Mouse (Mus musculus) stomach, embryonic 16.5 days (tissue): ENCODE measurements around the gene Gm10220. TPM values are rescaled to one million over a fixed set of nuclear protein-coding genes. Genes with fewer than 3 reads are reported as not detected.

Experiments
- ATAC-seq: fragments of 200-750 bp; cut with Nextera tagmentation; 2 replicates; pipeline ENCODE4 v1.8.0; 2017; ENCODE audit warnings: moderate number of reproducible peaks, moderate TSS enrichment; ENCODE audit not compliant: insufficient read depth, low FRiP score
- H3K27ac ChIP-seq: fragments of 300-500 bp; sonication (generic); 2 replicates; pipeline ENCODE4 v1.5.1; 2014; ENCODE audit warnings: low read length
- H3K27me3 ChIP-seq: fragments of 300-500 bp; sonication (generic); 2 replicates; pipeline ENCODE4 v1.6.1; 2014; ENCODE audit warnings: low read length, control low read depth, mixed read lengths; ENCODE audit not compliant: control insufficient read depth, insufficient read depth
- H3K36me3 ChIP-seq: fragments of 300-500 bp; sonication (generic); 2 replicates; pipeline ENCODE4 v1.6.1; 2014; ENCODE audit warnings: low read length; ENCODE audit not compliant: control insufficient read depth, insufficient read depth
- H3K4me1 ChIP-seq: fragments of 300-500 bp; sonication (generic); 2 replicates; pipeline ENCODE4 v1.6.1; 2014; ENCODE audit warnings: low read length, control low read depth, mixed read lengths; ENCODE audit not compliant: control insufficient read depth, insufficient read depth
- H3K4me2 ChIP-seq: fragments of 300-500 bp; sonication (generic); 2 replicates; pipeline ENCODE4 v1.6.1; 2014; ENCODE audit warnings: low read depth, low read length, mixed read lengths
- H3K4me3 ChIP-seq: fragments of 300-500 bp; sonication (generic); replicated peaks from 2 replicates; pipeline ENCODE4 v1.5.1; 2014; ENCODE audit warnings: mild to moderate bottlenecking, low read length
- H3K9ac ChIP-seq: fragments of 300-500 bp; sonication (generic); 2 replicates; pipeline ENCODE4 v1.6.1; 2014; ENCODE audit warnings: low read length
- H3K9me3 ChIP-seq: fragments of 300-500 bp; sonication (generic); replicated peaks from 2 replicates; pipeline ENCODE4 v1.6.1; 2016; ENCODE audit warnings: low read length, control low read depth; ENCODE audit not compliant: control insufficient read depth
- WGBS: fragments of 180-500 bp; shearing (Covaris S2); extraction: QIAGEN DNeasy Blood & Tissue Kit; methylation state at CpG from one replicate; pipeline ENCODE4 v1.1.7; 2014; 5-methylcytosine and 5-hydroxymethylcytosine counted together
- polyA plus RNA-seq: library from polyadenylated mRNA; unstranded; fragments of >200 nt; fragmentation: Nextera tagmentation; extraction: Ambion mirVana; gene quantifications from 2 replicates; pipeline ENCODE4 v1.2.1, GENCODE M21; 2015

The Gm10220 gene
- polyA plus RNA-seq, 1 experiment from 2014 or later: not detected

DNA sequence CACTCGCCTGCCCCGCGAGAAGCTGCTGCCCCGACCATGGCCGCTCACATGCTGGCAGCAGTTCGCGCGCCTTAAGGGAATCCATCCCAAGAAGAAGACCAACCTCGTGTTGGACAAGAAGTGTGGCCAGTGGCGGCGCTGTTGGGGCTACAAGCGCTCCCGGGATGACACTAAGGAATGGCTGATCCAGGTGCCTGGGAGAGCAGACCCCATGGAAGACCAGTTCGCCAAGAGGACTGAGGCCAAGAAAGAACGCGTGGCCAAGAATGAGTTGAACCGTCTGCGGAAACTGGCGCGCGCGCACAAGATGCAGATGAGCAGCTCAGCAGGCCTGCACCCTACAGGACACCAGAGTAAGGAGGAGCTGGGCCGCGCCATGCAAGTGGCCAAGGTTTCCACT, 50.5 kb downstream of the Gm10220 start:
- Histone ChIP-seq H3K4me2 (no peak overlapping the region), H3K27me3 (no peaks in the 10 kb centered on the region), H3K36me3 (no peaks in the 10 kb centered on the region), H3K4me3 (no peak overlapping the region), H3K9ac (no peak overlapping the region), H3K4me1 (no peaks in the 10 kb centered on the region), H3K27ac (no peak overlapping the region), H3K9me3 (no peaks in the 10 kb centered on the region)
- WGBS: 88% methylated on average over 24 of the region's 24 CpGs
- no peak for ATAC-seq

Other genes with a start within 250 kb of the Gm10220 start
- gene Gm21663, start 179.0 kb downstream of the Gm10220 start, polyA plus RNA-seq: not detected in 2 replicates
- gene Gm21671, start 167.0 kb downstream of the Gm10220 start, polyA plus RNA-seq: 0.10 TPM in 1 of 2 replicates, not detected in the other
- gene Gm21680, start 148.8 kb downstream of the Gm10220 start, polyA plus RNA-seq: 0.08 and 0.11 TPM in 2 replicates
- gene Gm21698, start 132.8 kb downstream of the Gm10220 start, polyA plus RNA-seq: 0.09 and 0.16 TPM in 2 replicates
- 0.21 TPM in 1 of 2 replicates, not detected in the other for gene Gm1979, start 116.6 kb downstream of the Gm10220 start, polyA plus RNA-seq
- gene Gm5862, start 98.5 kb downstream of the Gm10220 start, polyA plus RNA-seq: not detected in 2 replicates
- 0.09 TPM in 1 of 2 replicates, not detected in the other for gene Speer4a, start 81.9 kb downstream of the Gm10220 start, polyA plus RNA-seq
- gene Gm7347, start 62.8 kb downstream of the Gm10220 start, polyA plus RNA-seq: not detected in 2 replicates
- gene Gm10471, start 32.1 kb downstream of the Gm10220 start, polyA plus RNA-seq: not detected in 2 replicates
- 0.05 TPM in 1 of 2 replicates, not detected in the other for gene 5031410I06Rik, start 16.1 kb downstream of the Gm10220 start, polyA plus RNA-seq
- not detected in 2 replicates for gene Gm7361, start 136.3 kb upstream of the Gm10220 start, polyA plus RNA-seq